In genomic region chr11:103809611-103810598, GRCm38 (mm10) we compare ENCODE assay signal across 8 mouse cellular contexts. TPM values are rescaled to one million over a fixed set of nuclear protein-coding genes. Genes with fewer than 3 reads are reported as not detected.
A peak's percentile ranks its signal among the peaks of the same experiment; 100 is the strongest.
DNase-seq lines count a peak whose midpoint lies in the region; ATAC-seq and TF ChIP-seq lines count a peak whose summit lies in the region.

No protein-coding gene starts in this region.

- under 1% methylated on average over 102 of the region's 107 CpGs for WGBS in heart, embryonic 12.5 days
- WGBS in forebrain, embryonic 10.5 days = under 1% methylated on average over 92 of the region's 107 CpGs
- under 1% methylated on average over 97 of the region's 107 CpGs for WGBS in intestine, embryonic 15.5 days
- 1% methylated on average over 97 of the region's 107 CpGs for WGBS in stomach, postnatal 0 days

- ATAC-seq in heart, embryonic 12.5 days (ENCODE audit: insufficient number of reproducible peaks, low FRiP score) = no peak
- peak; percentile 42 for ATAC-seq in intestine, embryonic 15.5 days
- peak; percentile 27; the same call in 1 of the 2 replicates for ATAC-seq in stomach, postnatal 0 days (ENCODE audit: low FRiP score, low TSS enrichment)

- intact Hi-C loops in heart, postnatal 25 days (cut with DNase I) = no loop called here

- H3K27me3 ChIP-seq in heart, embryonic 12.5 days (replicated peaks) = peaks cover 96% of the 10 kb centered on the region
- peaks cover 100% of the 10 kb centered on the region for H3K27me3 ChIP-seq in forebrain, embryonic 10.5 days (ENCODE audit: poor library complexity, severe bottlenecking)
- H3K27me3 ChIP-seq in intestine, embryonic 15.5 days (replicated peaks) = peaks cover 68% of the 10 kb centered on the region
- peaks cover 3% of the 10 kb centered on the region; the same call in 1 of the 2 replicates for H3K27me3 ChIP-seq in stomach, postnatal 0 days (ENCODE audit: control insufficient read depth, insufficient read depth, low read length)

- peak overlapping the region; percentile 65 for H3K9ac ChIP-seq in heart, embryonic 12.5 days
- peak overlapping the region; percentile 50 for H3K9ac ChIP-seq in intestine, embryonic 15.5 days
- peak overlapping the region; percentile 52 for H3K9ac ChIP-seq in stomach, postnatal 0 days (ENCODE audit: low read length)

- H3K9me3 ChIP-seq in heart, embryonic 12.5 days (replicated peaks) = peaks cover 11% of the 10 kb centered on the region; the same call in 1 of the 2 replicates
- peaks cover 12% of the 10 kb centered on the region for H3K9me3 ChIP-seq in forebrain, embryonic 10.5 days
- 0 out of 2 replicates have a peak, but pooled peaks cover 5% of the 10 kb centered on the region for H3K9me3 ChIP-seq in intestine, embryonic 15.5 days
- H3K9me3 ChIP-seq in stomach, postnatal 0 days (ENCODE audit: control insufficient read depth, low read length) = no peaks in the 10 kb centered on the region

- TF ChIP-seq EP300 in stomach, postnatal 0 days (optimal IDR thresholded peaks at IDR 0.05) = no peak

- peak overlapping the region; percentile 100 for H3K4me2 ChIP-seq in heart, embryonic 12.5 days
- H3K4me2 ChIP-seq in intestine, embryonic 15.5 days (replicated peaks) = peak overlapping the region; percentile 99
- H3K4me2 ChIP-seq in stomach, postnatal 0 days (replicated peaks; ENCODE audit: low read depth) = peak overlapping the region; percentile 97

- H3K27ac ChIP-seq in heart, embryonic 12.5 days (ENCODE audit: poor library complexity, severe bottlenecking) = no peak overlapping the region
- peak overlapping the region; percentile 84 for H3K27ac ChIP-seq in forebrain, embryonic 10.5 days
- no peak overlapping the region for H3K27ac ChIP-seq in intestine, embryonic 15.5 days
- H3K27ac ChIP-seq in stomach, postnatal 0 days (replicated peaks) = no peak overlapping the region

- DNase-seq in heart, postnatal 25 days (ENCODE audit: low spot score) = no peak
- peak; percentile 29 for DNase-seq in adrenal gland, postnatal 14 days
- peak; percentile 50 for DNase-seq in forebrain, embryonic 10.5 days (ENCODE audit: extremely low spot score, low spot score)
- peak; percentile 57 for DNase-seq in mesoderm, embryonic 11.5 days (ENCODE audit: low read depth, low spot score)
- DNase-seq in stomach, postnatal 0 days (ENCODE audit: low spot score) = peak; percentile 29
- DNase-seq in urinary bladder, postnatal 10 days (ENCODE audit: low spot score) = no peak

- H3K36me3 ChIP-seq in heart, embryonic 12.5 days = no peaks in the 10 kb centered on the region
- H3K36me3 ChIP-seq in forebrain, embryonic 10.5 days (replicated peaks) = 0 out of 2 replicates have a peak, but pooled peaks cover 2% of the 10 kb centered on the region
- H3K36me3 ChIP-seq in intestine, embryonic 15.5 days = no peaks in the 10 kb centered on the region
- no peaks in the 10 kb centered on the region for H3K36me3 ChIP-seq in stomach, postnatal 0 days (ENCODE audit: control insufficient read depth, insufficient read depth, low read length)

- peaks cover 24% of the 10 kb centered on the region for H3K4me1 ChIP-seq in heart, embryonic 12.5 days (replicated peaks)
- peaks cover 52% of the 10 kb centered on the region for H3K4me1 ChIP-seq in forebrain, embryonic 10.5 days
- H3K4me1 ChIP-seq in intestine, embryonic 15.5 days (replicated peaks) = peaks cover 19% of the 10 kb centered on the region
- no peaks in the 10 kb centered on the region for H3K4me1 ChIP-seq in stomach, postnatal 0 days (replicated peaks; ENCODE audit: control insufficient read depth, insufficient read depth)

- peak overlapping the region; percentile 69 for H3K4me3 ChIP-seq in heart, embryonic 12.5 days
- peak overlapping the region; percentile 64 for H3K4me3 ChIP-seq in forebrain, embryonic 10.5 days
- peak overlapping the region; percentile 60 for H3K4me3 ChIP-seq in intestine, embryonic 15.5 days (replicated peaks)
- peak overlapping the region; percentile 55 for H3K4me3 ChIP-seq in stomach, postnatal 0 days (ENCODE audit: low read depth, low read length)

- TF ChIP-seq CTCF in stomach, postnatal 0 days (IDR thresholded peaks at IDR 0.05; ENCODE audit: low read depth) = no peak

RNA-seq across cellular contexts. Expression of gene Wnt3, which starts 36.0 kb away (rescaled TPM):
- 0.12 and 0.23 TPM in 2 replicates for polyA plus RNA-seq in heart, embryonic 12.5 days (2016; fragmentation: Nextera tagmentation; extraction: Ambion mirVana)
- not detected for total RNA-seq in heart, postnatal 25 days (2021)
- 0.15 TPM in 1 of 2 replicates, not detected in the other for total RNA-seq in adrenal gland, postnatal 14 days (2021)
- polyA plus RNA-seq in forebrain, embryonic 10.5 days (2016; fragmentation: Nextera tagmentation; extraction: Ambion mirVana) = 2.1 and 4.2 TPM in 2 replicates
- polyA plus RNA-seq in intestine, embryonic 15.5 days (2015; fragmentation: Nextera tagmentation; extraction: Ambion mirVana) = 0.31 and 0.49 TPM in 2 replicates
- 0.51 and 0.55 TPM in 2 replicates for polyA plus RNA-seq in stomach, postnatal 0 days (2015; fragmentation: Nextera tagmentation; extraction: Ambion mirVana)

Comparison
In these comparisons a context has a peak if more than half of its experiments do, and no peak if none do; other contexts are left out.
1. DNase-seq: peak in adrenal gland, postnatal 14 days (single experiment), forebrain, embryonic 10.5 days (single experiment), mesoderm, embryonic 11.5 days (single experiment) and stomach, postnatal 0 days (single experiment); none in heart, postnatal 25 days (single experiment) and urinary bladder, postnatal 10 days (single experiment).
2. Peak in every context shown above with its lines, with median percentiles within 50 percentile points of each other: H3K4me2 ChIP-seq, H3K4me3 ChIP-seq and H3K9ac ChIP-seq.